Mouse (Mus musculus) stomach, embryonic 16.5 days (tissue): Measurements from ENCODE around the gene Mtg1. TPM values are rescaled to one million over a fixed set of nuclear protein-coding genes. Genes with fewer than 3 reads are reported as not detected.

Experiments
- ATAC-seq: fragments of 200-750 bp; cut with Nextera tagmentation; 2 replicates; pipeline ENCODE4 v1.8.0; 2017; ENCODE audit warnings: moderate number of reproducible peaks, moderate TSS enrichment; ENCODE audit not compliant: insufficient read depth, low FRiP score
- H3K27ac ChIP-seq: fragments of 300-500 bp; sonication (generic); 2 replicates; pipeline ENCODE4 v1.5.1; 2014; ENCODE audit warnings: low read length
- H3K27me3 ChIP-seq: fragments of 300-500 bp; sonication (generic); 2 replicates; pipeline ENCODE4 v1.6.1; 2014; ENCODE audit warnings: low read length, control low read depth, mixed read lengths; ENCODE audit not compliant: control insufficient read depth, insufficient read depth
- H3K36me3 ChIP-seq: fragments of 300-500 bp; sonication (generic); 2 replicates; pipeline ENCODE4 v1.6.1; 2014; ENCODE audit warnings: low read length; ENCODE audit not compliant: control insufficient read depth, insufficient read depth
- H3K4me1 ChIP-seq: fragments of 300-500 bp; sonication (generic); 2 replicates; pipeline ENCODE4 v1.6.1; 2014; ENCODE audit warnings: low read length, control low read depth, mixed read lengths; ENCODE audit not compliant: control insufficient read depth, insufficient read depth
- H3K4me2 ChIP-seq: fragments of 300-500 bp; sonication (generic); 2 replicates; pipeline ENCODE4 v1.6.1; 2014; ENCODE audit warnings: low read depth, low read length, mixed read lengths
- H3K4me3 ChIP-seq: fragments of 300-500 bp; sonication (generic); replicated peaks from 2 replicates; pipeline ENCODE4 v1.5.1; 2014; ENCODE audit warnings: mild to moderate bottlenecking, low read length
- H3K9ac ChIP-seq: fragments of 300-500 bp; sonication (generic); 2 replicates; pipeline ENCODE4 v1.6.1; 2014; ENCODE audit warnings: low read length
- H3K9me3 ChIP-seq: fragments of 300-500 bp; sonication (generic); replicated peaks from 2 replicates; pipeline ENCODE4 v1.6.1; 2016; ENCODE audit warnings: low read length, control low read depth; ENCODE audit not compliant: control insufficient read depth
- WGBS: fragments of 180-500 bp; shearing (Covaris S2); extraction: QIAGEN DNeasy Blood & Tissue Kit; methylation state at CpG from one replicate; pipeline ENCODE4 v1.1.7; 2014; 5-methylcytosine and 5-hydroxymethylcytosine counted together
- polyA plus RNA-seq: library from polyadenylated mRNA; unstranded; fragments of >200 nt; fragmentation: Nextera tagmentation; extraction: Ambion mirVana; gene quantifications from 2 replicates; pipeline ENCODE4 v1.2.1, GENCODE M21; 2015

Gene Mtg1
- polyA plus RNA-seq, 1 experiment from 2014 or later, result 20.2 TPM

DNA sequence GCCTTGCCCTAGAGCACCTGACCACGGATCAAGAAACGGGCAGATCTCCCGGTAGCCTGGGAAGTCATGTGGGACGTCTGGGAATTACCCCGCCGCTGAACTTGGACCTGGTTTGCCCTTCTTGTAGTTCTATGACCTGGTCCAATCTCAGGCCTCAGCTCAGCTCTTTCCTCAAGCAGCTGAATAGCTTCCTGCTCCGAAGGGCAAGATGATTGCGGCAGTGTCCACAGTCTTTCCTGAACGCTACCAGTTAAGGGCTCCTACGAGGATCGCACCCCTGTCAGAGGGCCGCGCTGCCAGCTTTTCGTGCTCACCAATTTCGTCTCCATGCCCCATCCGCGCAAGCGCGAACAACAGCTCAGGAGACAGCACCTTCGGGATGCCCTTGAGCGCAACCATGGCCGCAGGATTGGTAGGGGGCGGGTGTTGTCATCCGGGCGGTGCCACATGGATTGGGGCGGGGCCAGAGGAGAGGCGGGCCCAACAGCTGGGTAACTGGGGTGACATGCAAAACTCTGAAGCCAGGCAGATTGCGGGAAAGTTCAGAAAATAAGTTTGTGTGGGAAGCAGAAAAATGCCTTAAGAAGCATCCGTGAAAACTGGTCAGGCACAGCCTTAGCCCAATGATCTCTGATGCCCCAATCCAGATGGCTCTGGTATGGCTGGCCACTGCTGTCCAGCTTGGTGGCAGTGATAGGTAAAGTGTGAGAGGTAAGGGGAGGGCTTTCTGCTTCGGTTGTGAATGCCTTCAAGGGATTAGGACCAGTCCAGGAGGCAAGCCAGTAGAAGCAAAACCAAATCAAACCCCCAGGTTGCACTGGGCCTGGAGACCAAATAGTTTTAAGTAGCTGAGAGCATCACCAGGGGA lies 35.1 kb upstream of the Mtg1 start, which contains the start of gene Fuom:
Gene Fuom (minus strand): TSS at position 449 of the 868 bp plus-strand sequence.
- H3K9me3 ChIP-seq, result no peaks in the 10 kb centered on the region
- peaks cover 4% of the 10 kb centered on the region; the same call in 1 of the 2 replicates for H3K4me1 ChIP-seq
- no peaks in the 10 kb centered on the region; the same call in 1 of the 2 replicates for H3K36me3 ChIP-seq
- ATAC-seq, result peak; percentile 90
- no peaks in the 10 kb centered on the region for H3K27me3 ChIP-seq
- 2% methylated on average over 30 of the region's 30 CpGs for WGBS
- peak within 1 kb of the TSS; percentile 78 for H3K4me2 ChIP-seq
- peak within 1 kb of the TSS; percentile 20; the same call in 1 of the 2 replicates for H3K27ac ChIP-seq
- H3K9ac ChIP-seq, result peak within 1 kb of the TSS; percentile 74
- H3K4me3 ChIP-seq, result peak within 1 kb of the TSS; percentile 51

DNA sequence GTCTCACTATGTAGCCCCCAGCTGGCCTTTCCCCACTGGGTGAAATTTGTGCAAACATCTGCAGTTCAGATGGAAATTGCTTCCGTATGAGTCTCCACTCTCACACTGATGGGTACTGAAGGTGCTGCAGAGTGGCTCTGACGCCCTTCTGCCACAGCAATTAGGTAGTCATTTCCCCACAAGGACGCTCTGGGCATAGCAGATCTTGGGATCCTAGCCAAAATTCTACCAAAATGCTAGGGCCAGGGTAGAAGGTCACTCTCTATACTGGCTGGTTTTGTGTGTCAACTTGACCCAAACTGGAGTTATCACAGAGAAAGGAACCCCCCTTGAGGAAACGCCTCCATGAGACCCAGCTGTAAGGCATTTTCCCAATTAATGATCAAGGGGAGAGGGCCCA lies 33.4 kb upstream of the Mtg1 start:
- ATAC-seq, result no peak
- no peak overlapping the region for H3K9ac ChIP-seq
- no peak overlapping the region for H3K4me2 ChIP-seq
- no peak overlapping the region for H3K4me3 ChIP-seq
- no peaks in the 10 kb centered on the region for H3K9me3 ChIP-seq
- peaks cover 4% of the 10 kb centered on the region; the same call in 1 of the 2 replicates for H3K4me1 ChIP-seq
- peaks cover 5% of the 10 kb centered on the region for H3K36me3 ChIP-seq
- H3K27me3 ChIP-seq, result no peaks in the 10 kb centered on the region
- H3K27ac ChIP-seq, result no peak overlapping the region
- WGBS, result 78% methylated on average over 4 of the region's 4 CpGs

DNA sequence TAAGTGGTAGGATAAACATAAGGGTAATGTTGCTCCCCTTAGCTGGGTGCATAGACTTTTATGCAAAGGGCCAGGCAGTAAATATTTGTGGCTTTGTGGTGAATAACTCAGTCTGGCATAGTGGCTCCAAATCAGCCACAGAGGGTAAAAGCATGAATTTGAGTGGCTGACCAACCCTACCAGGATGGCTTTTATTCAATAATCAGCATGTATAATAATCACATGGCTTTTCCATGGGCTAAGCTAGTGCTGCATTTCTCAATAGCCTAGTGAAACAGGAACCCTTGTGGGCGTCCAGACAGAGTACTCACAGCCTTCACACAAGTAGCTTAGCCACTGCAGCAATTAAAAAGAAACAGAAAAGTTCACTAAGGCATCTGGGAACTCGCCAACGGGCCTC lies 25.4 kb upstream of the Mtg1 start:
- ATAC-seq, result no peak
- peaks cover 14% of the 10 kb centered on the region for H3K36me3 ChIP-seq
- H3K9me3 ChIP-seq, result no peaks in the 10 kb centered on the region
- H3K27me3 ChIP-seq, result no peaks in the 10 kb centered on the region
- peaks cover 4% of the 10 kb centered on the region for H3K4me1 ChIP-seq
- 64% methylated on average over 3 of the region's 3 CpGs for WGBS
- no peak overlapping the region for H3K4me2 ChIP-seq
- no peak overlapping the region for H3K9ac ChIP-seq
- H3K27ac ChIP-seq, result no peak overlapping the region
- no peak overlapping the region for H3K4me3 ChIP-seq

DNA sequence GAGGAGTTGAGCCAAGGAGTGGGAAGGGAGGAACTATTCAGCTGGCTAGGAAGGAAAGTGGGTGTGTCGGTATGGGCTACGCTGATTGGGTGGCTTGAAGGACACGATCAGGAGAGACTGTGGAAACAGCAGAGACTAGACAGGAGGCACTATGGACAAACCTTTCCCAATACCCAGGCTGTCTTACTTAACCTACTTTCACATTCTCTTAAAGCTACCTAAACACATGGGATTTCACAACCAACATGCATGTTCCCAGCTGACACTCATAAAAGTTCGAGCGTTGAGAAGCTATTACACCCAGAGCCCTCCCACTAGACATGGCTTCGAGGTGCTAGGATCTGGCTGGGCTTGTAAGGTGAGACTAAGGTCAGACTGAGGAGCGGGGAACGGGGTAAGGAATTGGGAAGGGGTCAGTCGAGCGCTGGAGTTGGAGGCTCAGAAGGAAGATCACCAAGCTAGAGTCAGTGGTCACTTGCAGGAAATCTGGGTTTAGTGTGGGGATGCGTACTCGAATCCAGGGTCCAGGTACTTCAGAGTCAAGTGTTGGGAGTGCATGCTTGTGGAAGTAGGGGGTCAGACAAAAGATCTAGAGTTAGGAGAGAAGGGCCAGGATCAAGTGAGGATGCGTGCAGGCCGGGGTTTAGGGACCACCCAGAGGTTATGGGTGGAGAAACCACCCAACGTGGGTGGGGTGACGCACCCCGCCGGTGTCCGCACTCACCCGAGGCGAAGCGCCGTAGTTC lies 21.6 kb upstream of the Mtg1 start, which contains the start of gene Paox:
Gene Paox (plus strand): TSS at position 217 of the 746 bp plus-strand sequence.
- Histone ChIP-seq H3K36me3 (0 out of 2 replicates have a peak, but pooled peaks cover 6% of the 10 kb centered on the region), H3K27me3 (no peaks in the 10 kb centered on the region), H3K4me1 (peaks cover 6% of the 10 kb centered on the region), H3K9me3 (no peaks in the 10 kb centered on the region), H3K27ac (peak within 1 kb of the TSS; percentile 94), H3K4me2 (peak within 1 kb of the TSS; percentile 95), H3K4me3 (peak within 1 kb of the TSS; percentile 79), H3K9ac (peak within 1 kb of the TSS; percentile 86)
- WGBS, result under 1% methylated on average over 23 of the region's 23 CpGs
- peak; percentile 89 for ATAC-seq

DNA sequence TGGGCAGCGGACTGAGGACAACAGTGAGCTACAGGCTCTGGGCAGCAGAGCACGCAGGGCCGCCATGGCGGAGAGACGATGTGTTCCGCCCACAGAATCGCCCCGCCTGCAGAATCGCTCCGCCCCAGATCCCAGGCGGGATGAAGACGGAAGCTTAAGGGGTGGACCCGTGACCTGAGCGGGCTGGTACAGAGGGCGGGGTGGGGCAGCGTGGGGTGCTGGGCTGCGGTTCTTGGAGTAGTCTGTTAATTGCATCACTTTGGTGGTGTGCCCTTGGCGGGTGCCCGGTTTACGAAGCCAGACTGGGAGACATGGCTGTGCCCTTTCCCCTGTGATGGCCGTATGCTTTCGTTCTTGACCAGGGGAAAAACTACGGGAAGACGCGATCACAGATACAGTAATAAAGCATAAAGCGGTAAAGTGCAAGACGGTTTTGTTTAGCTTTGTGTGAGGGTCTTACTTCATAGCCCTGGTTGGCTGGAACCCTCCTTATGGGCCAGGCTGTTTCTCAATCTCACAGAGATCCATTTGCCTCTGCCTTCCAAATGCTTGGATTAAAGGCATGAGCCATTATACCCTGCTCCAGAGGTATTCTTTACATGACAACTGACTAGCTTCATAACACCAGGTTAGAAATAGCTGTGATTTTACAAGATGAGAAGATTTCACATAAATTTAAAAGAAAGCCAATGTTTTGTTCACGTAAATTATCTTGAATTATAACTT lies 20.9 kb upstream of the Mtg1 start, which contains the start of gene Echs1:
Gene Echs1 (minus strand): TSS at position 148 of the 726 bp plus-strand sequence.
- peak within 1 kb of the TSS; percentile 95 for H3K4me2 ChIP-seq
- no peaks in the 10 kb centered on the region for H3K9me3 ChIP-seq
- peaks cover 6% of the 10 kb centered on the region for H3K4me1 ChIP-seq
- 0 out of 2 replicates have a peak, but pooled peaks cover 6% of the 10 kb centered on the region for H3K36me3 ChIP-seq
- peak within 1 kb of the TSS; percentile 94 for H3K27ac ChIP-seq
- H3K9ac ChIP-seq, result peak within 1 kb of the TSS; percentile 86
- ATAC-seq, result peak; percentile 95
- WGBS, result 3% methylated on average over 28 of the region's 28 CpGs
- H3K27me3 ChIP-seq, result no peaks in the 10 kb centered on the region
- peak within 1 kb of the TSS; percentile 79 for H3K4me3 ChIP-seq

DNA sequence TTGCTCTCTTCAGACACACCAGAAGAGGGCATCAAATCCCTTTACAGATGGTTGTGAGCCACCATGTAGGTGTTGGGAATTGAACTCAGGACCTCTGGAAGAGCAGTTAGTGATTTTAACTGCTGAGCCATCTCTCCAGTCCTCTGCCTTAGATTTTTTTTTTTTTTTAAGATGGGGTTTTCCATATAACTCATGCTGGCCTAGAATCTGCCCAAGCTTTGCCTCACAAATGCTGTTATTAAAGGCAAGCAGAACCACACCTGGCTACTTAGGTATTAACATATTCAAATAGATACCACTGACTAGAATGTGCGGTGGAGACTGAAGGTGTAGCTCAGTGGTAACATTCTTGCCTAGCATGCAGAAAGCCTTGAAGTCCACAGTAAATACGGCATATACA lies 16.9 kb upstream of the Mtg1 start:
- no peaks in the 10 kb centered on the region for H3K9me3 ChIP-seq
- ATAC-seq, result no peak
- no peak overlapping the region for H3K9ac ChIP-seq
- peaks cover 3% of the 10 kb centered on the region; the same call in 1 of the 2 replicates for H3K4me1 ChIP-seq
- no peak overlapping the region for H3K27ac ChIP-seq
- H3K4me3 ChIP-seq, result no peak overlapping the region
- WGBS, result 90% methylated on average over 2 of the region's 2 CpGs
- no peaks in the 10 kb centered on the region for H3K27me3 ChIP-seq
- no peak overlapping the region for H3K4me2 ChIP-seq
- no peaks in the 10 kb centered on the region for H3K36me3 ChIP-seq

DNA sequence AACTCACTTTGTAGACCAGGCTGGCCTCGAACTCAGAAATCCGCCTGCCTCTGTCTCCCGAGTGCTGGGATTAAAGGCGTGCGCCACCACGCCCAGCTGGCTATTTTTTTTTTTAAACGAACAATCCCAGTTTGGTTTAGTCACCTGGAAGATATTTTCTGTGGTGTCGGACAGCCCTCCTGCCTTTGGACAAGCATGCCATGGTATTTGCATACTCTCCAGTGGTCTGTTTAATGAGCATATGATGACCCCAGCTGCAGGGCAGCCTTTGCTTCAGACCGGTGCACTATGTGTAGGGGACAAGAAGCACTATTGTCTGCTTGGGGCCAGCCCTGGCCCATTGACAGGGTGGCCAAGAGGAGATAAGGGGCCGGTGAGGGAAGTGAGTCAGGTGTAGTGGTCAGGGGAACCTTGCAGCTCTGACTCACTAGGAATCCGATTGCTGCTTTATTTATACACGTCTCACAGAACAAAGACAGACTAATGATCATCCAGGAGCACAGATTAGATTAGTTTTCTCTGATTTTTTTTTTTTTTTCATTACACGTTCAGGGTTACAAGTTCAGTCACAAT lies 15.9 kb upstream of the Mtg1 start:
- Histone ChIP-seq H3K9me3 (no peaks in the 10 kb centered on the region), H3K4me3 (no peak overlapping the region), H3K36me3 (no peaks in the 10 kb centered on the region), H3K27ac (no peak overlapping the region), H3K27me3 (no peaks in the 10 kb centered on the region), H3K4me1 (peaks cover 3% of the 10 kb centered on the region; the same call in 1 of the 2 replicates), H3K4me2 (no peak overlapping the region), H3K9ac (no peak overlapping the region)
- 58% methylated on average over 13 of the region's 13 CpGs for WGBS
- ATAC-seq, result peak; percentile 57

DNA sequence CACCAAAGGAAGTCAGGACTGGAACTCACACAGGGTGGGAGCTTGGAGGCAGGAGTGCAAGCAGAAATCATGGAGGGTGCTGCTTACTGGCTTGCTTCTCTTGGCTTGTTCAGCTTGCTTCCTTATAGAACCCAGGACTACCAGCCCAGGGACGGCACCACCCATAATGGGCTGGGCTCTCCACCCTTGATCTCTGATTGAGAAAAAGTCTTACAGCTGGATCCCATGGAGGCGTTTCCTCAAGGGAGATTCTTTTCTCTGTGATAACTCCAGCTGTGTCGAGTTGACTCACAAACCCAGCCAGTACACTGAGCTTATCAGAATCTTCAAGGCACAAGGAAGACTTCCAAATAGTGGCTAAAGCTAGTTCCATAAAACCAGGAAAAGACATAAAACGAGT lies 14.6 kb upstream of the Mtg1 start:
- Histone ChIP-seq H3K4me2 (no peak overlapping the region), H3K36me3 (no peaks in the 10 kb centered on the region), H3K4me3 (no peak overlapping the region), H3K27me3 (no peaks in the 10 kb centered on the region), H3K27ac (no peak overlapping the region), H3K9me3 (no peaks in the 10 kb centered on the region), H3K4me1 (peaks cover 5% of the 10 kb centered on the region; the same call in 1 of the 2 replicates), H3K9ac (no peak overlapping the region)
- WGBS, result 30% methylated on average over 4 of the region's 4 CpGs
- no peak for ATAC-seq
